Mouse (Mus musculus): ENCODE results near the gene Sfpq.
A peak's percentile ranks its signal among the peaks of the same experiment; 100 is the strongest.

Sfpq gene

GRCm38 (mm10) chr4:127027228-127028190 lies 6.4 kb downstream of the Sfpq start:
- no peak for DNase-seq (ENCODE audit: low read depth)

DNA sequence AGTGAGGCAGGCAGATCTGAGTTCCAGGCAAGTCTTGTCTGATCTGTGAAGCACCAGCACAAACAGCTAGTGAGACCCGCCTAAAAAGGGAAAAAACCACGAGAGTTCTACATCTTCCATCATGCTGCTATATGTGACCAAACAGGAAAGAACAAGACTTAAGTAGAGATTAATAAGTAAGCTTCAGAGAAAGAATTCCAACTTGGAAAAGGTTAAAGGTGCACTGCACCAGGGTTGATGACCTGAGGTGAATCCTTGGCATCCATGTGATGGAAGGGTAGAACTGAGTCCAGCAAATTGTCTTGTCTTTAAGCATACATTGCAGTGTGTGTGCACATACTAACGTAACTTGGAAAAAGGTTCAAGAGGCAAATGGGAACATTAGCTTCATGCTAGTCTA lies 16.0 kb downstream of the Sfpq start:
- DNase-seq (ENCODE audit: low read depth): no peak

- no peak for DNase-seq (ENCODE audit: low read depth)
Observed at GRCm38 (mm10) chr4:127037908-127038827, 17.0 kb downstream of the Sfpq start.

DNA sequence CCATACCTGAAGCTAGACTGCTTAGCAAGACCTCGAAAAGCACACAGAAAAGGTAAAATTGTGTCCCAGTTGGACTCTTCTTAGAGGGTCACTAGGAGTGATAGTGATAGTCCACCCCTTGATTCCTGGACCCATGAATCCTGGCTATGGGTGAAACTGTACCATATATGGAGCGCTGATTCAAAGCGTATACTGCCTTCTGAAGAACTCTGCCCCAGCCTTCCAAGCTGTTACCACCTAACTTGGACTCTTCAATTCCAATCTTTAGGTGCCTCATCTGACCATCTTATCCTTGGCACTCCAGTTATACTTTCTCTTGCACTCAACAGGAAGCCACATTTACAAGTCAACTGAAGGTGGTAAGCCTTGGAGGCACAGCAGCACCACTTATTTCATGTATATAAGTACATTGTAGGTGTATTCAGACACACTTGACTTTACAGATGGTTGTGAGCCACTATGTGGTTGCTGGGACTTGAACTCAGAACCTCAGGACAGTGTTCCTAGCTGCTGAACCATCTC lies 17.8 kb downstream of the Sfpq start:
- no peak for DNase-seq (ENCODE audit: low read depth)

GRCm38 (mm10) chr4:127039871-127040483 lies 18.9 kb downstream of the Sfpq start:
- no peak for DNase-seq (ENCODE audit: low read depth)

GRCm38 (mm10) chr4:127043540-127043939 lies 22.4 kb downstream of the Sfpq start:
- no peak for DNase-seq (ENCODE audit: low read depth)

- no peak for DNase-seq (ENCODE audit: low read depth)
Observed at GRCm38 (mm10) chr4:127051121-127051520, 30.0 kb downstream of the Sfpq start.

GRCm38 (mm10) chr4:127053071-127053470 lies 31.9 kb downstream of the Sfpq start:
- DNase-seq (ENCODE audit: low read depth): no peak

DNA sequence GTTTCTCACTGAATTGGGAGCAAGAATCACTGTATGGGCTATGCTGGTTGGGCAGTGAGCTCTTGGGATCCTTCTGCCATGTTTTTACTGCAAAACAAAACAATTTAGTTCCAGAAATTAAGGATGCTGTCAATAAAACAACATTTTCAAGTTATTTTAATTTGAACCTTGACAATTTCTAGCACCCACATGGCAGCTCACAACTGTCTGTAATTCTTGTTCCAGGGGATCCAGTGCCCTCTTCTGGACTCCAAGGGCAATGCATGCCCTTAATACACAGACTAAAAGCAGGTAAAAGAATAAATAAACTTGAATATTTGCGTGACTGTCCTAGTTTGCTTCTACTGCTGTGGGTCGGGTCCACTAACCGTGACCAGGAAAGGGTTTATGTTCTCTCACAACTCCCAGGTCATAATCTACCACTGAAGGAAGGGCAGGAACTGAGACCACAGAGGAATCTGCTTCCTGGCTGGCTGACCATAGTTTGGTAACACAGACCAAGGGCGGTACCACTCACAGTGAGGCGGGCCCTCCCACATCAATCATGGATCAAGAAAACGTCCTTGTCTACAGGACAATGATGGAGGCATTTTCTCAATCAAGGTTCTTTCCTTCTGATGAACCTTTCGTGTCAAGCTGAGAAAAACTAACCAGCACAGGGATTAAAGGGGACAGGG lies 33.5 kb downstream of the Sfpq start:
- no peak for DNase-seq (ENCODE audit: low read depth)

DNA sequence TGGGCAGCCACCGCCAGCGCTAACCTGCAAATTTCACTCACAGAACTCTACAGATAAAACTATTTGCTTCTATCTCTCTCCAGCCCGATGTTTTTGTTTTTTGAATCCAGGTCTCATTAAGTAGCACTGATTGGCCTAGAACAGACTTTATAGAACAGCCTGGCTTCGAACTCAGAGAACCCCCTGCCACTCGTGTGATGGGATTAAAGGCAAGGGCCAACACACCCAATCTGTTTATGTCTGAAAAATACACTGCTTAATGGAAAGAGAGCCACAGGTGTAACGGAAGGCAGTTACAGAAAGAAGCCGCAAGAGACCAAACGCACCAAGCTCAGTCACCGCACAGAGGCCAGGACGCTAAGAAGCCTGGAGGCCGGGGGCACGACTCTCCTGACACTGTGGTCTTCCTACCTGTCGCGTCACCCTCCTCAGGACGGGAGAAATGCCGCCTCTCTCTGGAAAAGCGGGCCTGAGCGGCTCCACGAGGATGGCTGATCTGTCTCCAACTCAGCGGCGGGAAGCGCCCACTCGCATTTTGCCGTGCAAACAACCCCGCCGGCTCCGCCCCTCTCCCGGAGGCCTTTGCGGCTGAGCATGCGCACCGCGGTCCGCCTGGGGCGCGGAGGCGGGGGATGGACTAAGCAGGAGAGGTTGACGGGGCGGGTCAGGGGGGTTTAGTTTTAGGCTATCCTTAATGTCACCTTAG lies 39.6 kb downstream of the Sfpq start, which contains the start of gene Zmym1:
Zmym1 (minus strand) TSS at position 568 of the 706 bp plus-strand sequence.
- peak; percentile 78 for DNase-seq (ENCODE audit: low read depth)

GRCm38 (mm10) chr4:127064051-127064450 lies 42.9 kb downstream of the Sfpq start:
- no peak for DNase-seq (ENCODE audit: low read depth)

GRCm38 (mm10) chr4:127074915-127075314 lies 53.8 kb downstream of the Sfpq start:
- no peak for DNase-seq (ENCODE audit: low read depth)

- peak; percentile 85 for DNase-seq (ENCODE audit: low read depth)
Observed at GRCm38 (mm10) chr4:127076875-127077548, 55.9 kb downstream of the Sfpq start, which contains the start of gene Zmym6. Zmym6 (plus strand) TSS chr4:127077383.

DNA sequence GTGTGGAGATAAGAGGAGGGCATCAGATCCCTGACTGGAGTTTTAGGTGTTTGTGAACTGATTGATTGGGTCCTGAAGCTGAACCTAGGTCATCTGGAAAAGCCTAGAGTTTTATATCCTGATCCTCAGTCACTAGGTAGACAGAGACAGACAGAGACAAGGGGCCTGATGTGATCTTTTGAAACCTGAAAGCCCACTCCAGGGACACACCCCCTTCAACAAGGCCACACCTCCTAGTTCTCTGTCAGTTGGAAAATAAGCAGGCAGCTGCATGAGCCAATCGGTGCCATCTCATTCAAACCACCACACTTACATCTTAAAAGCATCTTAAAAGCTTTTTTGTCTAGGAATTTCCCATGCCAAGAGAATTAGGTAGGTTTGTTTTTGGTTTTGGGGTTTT lies 59.7 kb downstream of the Sfpq start:
- DNase-seq (ENCODE audit: low read depth): no peak

GRCm38 (mm10) chr4:127083131-127083530 lies 62.0 kb downstream of the Sfpq start:
- DNase-seq (ENCODE audit: low read depth): no peak

DNA sequence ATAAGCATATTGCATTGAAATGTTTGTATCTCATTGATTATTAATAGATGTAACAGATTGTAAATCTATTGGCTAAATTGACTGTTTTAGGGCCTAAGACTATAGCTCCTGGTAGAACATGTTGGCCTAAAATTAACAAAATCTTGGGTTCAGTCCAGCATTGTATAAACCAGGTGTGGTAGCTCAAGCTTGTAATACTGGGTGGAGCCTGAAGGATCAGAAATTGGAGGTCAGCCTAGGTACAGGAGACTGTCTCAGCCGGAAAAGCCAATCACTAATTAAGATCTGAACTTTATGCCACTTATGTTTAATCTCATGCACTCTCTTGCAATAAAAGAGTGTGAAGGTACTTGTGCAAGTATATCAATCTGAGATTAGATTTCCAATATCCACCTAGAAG lies 64.6 kb downstream of the Sfpq start:
- no peak for DNase-seq (ENCODE audit: low read depth)
